ENCODE assay signal across 30 mouse cellular contexts in genomic region chr2:105873403-105873802, GRCm38 (mm10).
"Had no signal": no experiment of that assay in that cellular context is flagged by ENCODE, and none has a peak within 500 bp of the region (broad histone marks: within the 10 kb centered on the region; RNA-seq: fewer than 3 reads in every experiment).

No protein-coding gene starts in this region.

- H3K27ac ChIP-seq: left cerebral cortex, adult 2 months; limb, embryonic 10.5 days; limb, embryonic 12.5 days; limb, embryonic 13.5 days; limb, embryonic 15.5 days; liver, embryonic 12.5 days; liver, embryonic 13.5 days; liver, embryonic 14.5 days; liver, embryonic 15.5 days; lung, embryonic 15.5 days; macrophage; midbrain, embryonic 10.5 days; midbrain, embryonic 12.5 days; midbrain, embryonic 13.5 days; midbrain, embryonic 15.5 days had no signal

- ATAC-seq: liver, embryonic 12.5 days; liver, postnatal 0 days; lung, postnatal 0 days; midbrain, embryonic 13.5 days; midbrain, embryonic 15.5 days; midbrain, embryonic 16.5 days had no signal

- H3K9me3 ChIP-seq: limb, embryonic 10.5 days; limb, embryonic 12.5 days; limb, embryonic 13.5 days; limb, embryonic 15.5 days; liver, embryonic 12.5 days; liver, embryonic 15.5 days; lung, embryonic 15.5 days; megakaryocyte, embryonic 14.5 days; midbrain, embryonic 10.5 days; midbrain, embryonic 12.5 days; midbrain, embryonic 13.5 days; midbrain, embryonic 15.5 days had no signal

- H3K9ac ChIP-seq: limb, embryonic 12.5 days; limb, embryonic 13.5 days; limb, embryonic 15.5 days; liver, embryonic 12.5 days; liver, embryonic 13.5 days; liver, embryonic 14.5 days; liver, embryonic 15.5 days; liver, postnatal 0 days; lung, embryonic 14.5 days; lung, embryonic 15.5 days; midbrain, embryonic 12.5 days; midbrain, embryonic 13.5 days; midbrain, embryonic 15.5 days had no signal

- H3K27me3 ChIP-seq: limb, embryonic 12.5 days; limb, embryonic 13.5 days; limb, embryonic 15.5 days; liver, embryonic 12.5 days; liver, embryonic 13.5 days; liver, embryonic 15.5 days; lung, embryonic 15.5 days; megakaryocyte, embryonic 14.5 days; midbrain, embryonic 12.5 days; midbrain, embryonic 13.5 days; midbrain, embryonic 15.5 days had no signal

- H3K4me1 ChIP-seq: limb, embryonic 10.5 days; limb, embryonic 12.5 days; limb, embryonic 13.5 days; limb, embryonic 15.5 days; liver, embryonic 12.5 days; liver, embryonic 13.5 days; liver, embryonic 15.5 days; lung, embryonic 15.5 days; megakaryocyte, embryonic 14.5 days; midbrain, embryonic 10.5 days; midbrain, embryonic 12.5 days; midbrain, embryonic 13.5 days; midbrain, embryonic 15.5 days had no signal

- H3K36me3 ChIP-seq: liver, embryonic 13.5 days; lung, embryonic 15.5 days; midbrain, embryonic 12.5 days; midbrain, embryonic 15.5 days had no signal

- DNase-seq: left cerebral cortex, postnatal 4 days; liver; liver, embryonic 13.5 days; liver, postnatal 0 days; lung, adult 18-20 months; lung, adult 2 months; lung, embryonic 14.5 days; lung, postnatal 10 days; lung, postnatal 14 days; lung, postnatal 36 days; lung, postnatal 4 days; midbrain, embryonic 14.5 days had no signal

- H3K4me3 ChIP-seq: left cerebral cortex, adult 2 months; limb, embryonic 10.5 days; limb, embryonic 12.5 days; limb, embryonic 13.5 days; limb, embryonic 15.5 days; liver, embryonic 12.5 days; liver, embryonic 13.5 days; liver, embryonic 15.5 days; lung, embryonic 15.5 days; megakaryocyte, embryonic 14.5 days; midbrain, embryonic 10.5 days; midbrain, embryonic 12.5 days; midbrain, embryonic 13.5 days; midbrain, embryonic 15.5 days; myocyte had no signal
